Mouse (Mus musculus): ENCODE results near the gene Pkp1.

Pkp1 gene

DNA sequence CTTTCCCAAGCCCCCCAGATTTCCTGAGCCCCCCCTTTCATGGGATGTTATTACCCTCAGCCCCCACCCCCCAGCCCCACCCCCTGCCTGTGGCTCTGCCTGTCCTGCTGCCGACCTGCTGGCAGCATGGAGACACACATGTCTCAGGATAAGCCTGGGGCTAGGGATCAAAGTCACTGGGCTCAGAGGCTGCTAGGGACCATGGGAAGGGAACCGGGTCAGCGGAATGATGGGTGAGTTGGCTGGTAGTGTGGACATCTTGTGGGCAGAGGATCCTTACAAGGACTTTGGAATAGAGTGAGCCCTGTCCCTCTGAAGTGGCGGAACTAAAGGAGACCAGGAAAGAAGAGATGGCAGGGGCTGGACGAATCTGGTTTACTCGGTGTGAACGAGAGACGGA is 84.0 kb downstream of the Pkp1 start:
- in situ Hi-C loops (cut with MboI; ENCODE audit: unreplicated experiment in 2 of 2) = no loop called here

- in situ Hi-C loops (cut with MboI; ENCODE audit: unreplicated experiment in 2 of 2) = no loop called here
Measured at GRCm38 (mm10) chr1:135834206-135834859, 84.7 kb downstream of the Pkp1 start.

GRCm38 (mm10) chr1:135828918-135829317 is 90.1 kb downstream of the Pkp1 start:
- in situ Hi-C loops (cut with MboI; ENCODE audit: unreplicated experiment in 2 of 2) = no loop called here

- in situ Hi-C loops (cut with MboI; ENCODE audit: unreplicated experiment in 2 of 2) = loop anchor here in 1 of 2 experiments (25.0 kb wide), 1 partner anchor 1259 kb away; the partner anchor contains the start of gene Kdm5b
Measured at GRCm38 (mm10) chr1:135821780-135822179, 97.2 kb downstream of the Pkp1 start.
